Mouse (Mus musculus) cerebellum, postnatal 36 days (tissue): ENCODE measurements around the gene Adarb2.

ENCODE experiments used
- DNase-seq, 2 experiments: peaks; one replicate each; pipeline ENCODE4 v3.0.0; 2021 to 2022; ENCODE audit warnings: mixed read lengths in 2 of 2

Adarb2 gene

DNA sequence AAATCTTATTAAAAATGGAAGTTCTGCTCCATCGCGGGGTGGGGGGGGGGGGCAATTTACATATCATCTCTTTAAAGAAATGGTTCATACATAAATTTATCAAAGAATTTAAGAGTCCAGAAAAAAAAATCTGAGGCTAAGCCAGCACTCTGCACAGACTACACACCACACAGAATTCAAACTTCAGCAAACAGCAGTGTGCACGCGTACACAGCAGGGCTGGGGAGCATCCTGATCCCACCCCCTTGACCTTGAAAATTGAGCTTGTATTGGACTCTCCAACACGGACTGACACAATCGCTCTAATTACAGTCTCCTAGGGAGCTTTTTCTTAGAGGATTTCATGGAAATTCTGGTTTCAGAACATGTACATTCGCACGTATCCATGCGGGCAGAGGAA, 490.1 kb downstream of the Adarb2 start:
- DNase-seq = no peak

- no peak for DNase-seq
Measured at GRCm38 (mm10) chr13:8698451-8698850, 495.8 kb downstream of the Adarb2 start.

DNA sequence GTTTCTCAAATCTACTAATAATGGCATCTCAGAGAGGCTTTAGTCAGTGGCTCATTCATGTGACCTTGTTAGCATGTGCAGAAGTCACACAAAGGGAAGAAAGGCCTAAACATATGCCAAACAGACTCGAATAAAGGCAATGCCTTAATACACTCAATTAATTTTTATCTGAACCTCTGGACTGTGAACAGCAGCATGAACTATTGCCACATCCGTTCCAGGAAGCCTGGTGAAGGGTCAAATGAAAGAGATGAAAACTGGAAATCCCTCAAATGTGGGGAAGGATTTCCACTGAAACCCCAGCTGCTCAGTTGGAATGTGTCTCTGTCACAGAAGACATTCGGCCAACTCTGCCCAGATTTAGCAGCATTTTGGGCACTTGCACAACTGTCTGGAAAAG, 497.2 kb downstream of the Adarb2 start:
- DNase-seq = no peak

- DNase-seq = no peak
Measured at GRCm38 (mm10) chr13:8700981-8701380, 498.3 kb downstream of the Adarb2 start.

DNA sequence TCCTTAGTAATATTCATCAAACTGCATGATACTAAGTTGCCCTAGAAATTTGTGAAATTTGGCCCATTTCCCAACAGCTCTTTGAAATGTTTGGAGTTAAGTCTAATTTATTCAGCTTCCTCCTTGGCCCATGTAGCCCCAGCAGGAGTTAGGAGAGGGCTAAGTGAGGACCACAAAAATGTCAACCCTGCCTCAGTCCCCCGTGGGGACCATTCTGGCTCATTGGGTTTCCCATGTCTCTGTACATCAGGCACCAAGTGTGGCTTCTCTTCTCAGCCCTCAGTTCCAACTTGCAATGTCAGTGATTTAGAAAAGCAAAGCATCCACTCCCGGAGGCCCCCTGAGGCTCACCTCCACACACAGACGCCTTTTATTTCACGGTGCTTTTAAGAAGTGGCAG, 502.6 kb downstream of the Adarb2 start:
- no peak for DNase-seq

DNA sequence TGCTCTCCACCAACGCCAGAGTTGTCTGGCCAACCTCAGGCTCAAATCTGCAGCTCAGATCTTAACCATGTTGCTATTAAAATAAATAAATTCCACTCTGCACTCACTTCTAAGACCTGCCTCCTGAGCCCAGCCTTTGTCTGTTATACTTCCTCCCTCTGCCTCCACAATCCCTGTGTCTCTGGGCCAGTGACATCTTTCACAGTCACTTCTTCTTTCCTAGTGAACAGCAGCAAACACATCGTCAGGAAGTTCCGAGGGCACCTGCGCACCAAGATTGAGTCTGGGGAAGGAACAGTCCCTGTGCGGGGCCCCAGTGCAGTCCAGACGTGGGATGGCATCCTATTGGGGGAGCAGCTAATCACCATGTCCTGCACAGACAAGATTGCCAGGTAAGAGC, 510.7 kb downstream of the Adarb2 start:
- DNase-seq = no peak

- DNase-seq = no peak
Measured at GRCm38 (mm10) chr13:8729972-8730645, 527.4 kb downstream of the Adarb2 start.

GRCm38 (mm10) chr13:8737139-8737865, 534.6 kb downstream of the Adarb2 start:
- no peak for DNase-seq

- DNase-seq = no peak
Measured at GRCm38 (mm10) chr13:8742792-8743191, 540.1 kb downstream of the Adarb2 start.

- peak; percentile 6 to 13 for DNase-seq
Measured at GRCm38 (mm10) chr13:8744565-8744964, 541.9 kb downstream of the Adarb2 start.

DNA sequence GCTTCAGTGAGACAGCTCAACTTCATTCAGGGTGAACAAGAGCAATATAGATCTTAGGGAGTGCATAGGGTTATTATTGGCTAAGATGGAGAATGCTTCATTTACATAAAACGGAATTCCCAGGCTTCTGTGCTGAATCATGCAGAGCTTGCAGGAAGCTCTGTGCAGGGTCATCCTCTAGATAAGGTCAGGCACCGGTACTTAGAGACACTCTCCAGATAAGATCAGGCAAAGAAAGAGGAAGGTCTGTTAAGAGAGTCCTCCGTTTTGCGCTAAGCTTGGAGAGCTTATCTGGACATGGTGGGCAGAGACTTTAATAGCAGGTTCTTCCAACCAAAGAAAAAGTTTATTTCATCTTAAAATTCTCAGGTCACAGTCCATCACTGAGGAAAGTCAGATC, 542.9 kb downstream of the Adarb2 start:
- DNase-seq = no peak

GRCm38 (mm10) chr13:8749451-8749850, 546.8 kb downstream of the Adarb2 start:
- DNase-seq = no peak

DNA sequence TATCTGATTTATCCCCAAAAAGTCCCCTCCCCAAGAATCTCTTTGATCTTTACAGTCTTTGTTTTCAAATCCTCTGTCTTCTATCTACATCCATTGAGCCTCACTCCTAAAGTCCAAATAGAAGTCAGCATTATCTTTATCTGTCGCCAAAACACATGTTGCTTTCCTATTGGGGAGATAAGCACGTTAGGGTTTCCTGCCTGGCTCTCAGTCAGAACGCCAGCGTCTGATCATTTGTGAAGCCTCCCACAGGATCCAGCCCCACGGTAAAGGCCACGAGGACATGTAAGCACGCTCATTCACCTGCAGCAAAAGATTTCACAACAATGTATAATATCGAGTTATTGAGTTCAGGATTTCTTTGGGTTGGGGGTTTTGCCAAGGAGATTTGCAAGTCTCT, 558.3 kb downstream of the Adarb2 start:
- DNase-seq = no peak

- DNase-seq = no peak
Measured at GRCm38 (mm10) chr13:8769654-8770227, 567.1 kb downstream of the Adarb2 start.

- DNase-seq = no peak
Measured at GRCm38 (mm10) chr13:8770616-8771015, 568.0 kb downstream of the Adarb2 start.

- peak; percentile 35 to 40 for DNase-seq
Measured at GRCm38 (mm10) chr13:8780441-8780840, 577.8 kb downstream of the Adarb2 start.

- peak; percentile 49 to 51 for DNase-seq
Measured at GRCm38 (mm10) chr13:8782636-8783035, 580.0 kb downstream of the Adarb2 start.

- DNase-seq = no peak
Measured at GRCm38 (mm10) chr13:8783686-8784307, 581.1 kb downstream of the Adarb2 start.

DNA sequence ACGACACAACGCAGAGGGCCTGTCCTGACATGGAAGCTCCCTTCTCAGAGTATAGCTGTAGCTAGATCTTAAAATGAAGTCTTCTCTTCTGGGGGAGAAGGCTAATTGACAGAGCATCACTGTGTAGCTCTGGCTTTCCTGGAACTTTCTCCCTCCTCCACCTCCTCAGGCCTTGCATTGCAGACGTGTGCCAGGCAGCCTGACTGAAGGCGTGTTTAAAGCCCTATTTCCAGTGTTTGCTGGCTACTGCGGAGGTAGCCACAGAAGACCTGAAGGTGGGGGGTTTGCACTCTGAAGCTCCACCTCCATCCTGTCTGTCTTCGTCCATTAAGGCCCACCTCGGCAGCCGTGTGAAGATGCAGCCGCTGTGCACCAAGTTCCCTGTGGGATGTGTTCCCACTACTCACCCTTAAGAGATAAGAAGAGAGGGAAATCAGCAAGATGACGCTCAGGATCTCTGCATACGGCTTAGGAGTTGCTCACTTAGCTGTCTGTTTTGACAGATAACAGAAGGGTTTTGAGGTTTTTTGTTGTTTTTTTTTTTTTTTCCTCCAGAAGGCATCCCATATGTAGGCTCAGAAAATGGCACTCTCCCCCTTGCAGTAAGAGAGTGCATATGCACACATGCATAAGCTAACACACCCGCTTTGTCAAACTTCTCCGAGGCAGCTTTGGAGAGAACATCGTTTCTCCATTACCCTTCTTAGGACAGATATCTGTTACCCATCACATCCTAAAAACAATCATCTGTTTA, 581.8 kb downstream of the Adarb2 start:
- DNase-seq = no peak

- peak; percentile 55 to 62 for DNase-seq
Measured at GRCm38 (mm10) chr13:8785185-8785584, 582.5 kb downstream of the Adarb2 start.

- no peak for DNase-seq
Measured at GRCm38 (mm10) chr13:8793217-8793616, 590.6 kb downstream of the Adarb2 start.

- DNase-seq = no peak
Measured at GRCm38 (mm10) chr13:8800576-8800975, 597.9 kb downstream of the Adarb2 start.

DNA sequence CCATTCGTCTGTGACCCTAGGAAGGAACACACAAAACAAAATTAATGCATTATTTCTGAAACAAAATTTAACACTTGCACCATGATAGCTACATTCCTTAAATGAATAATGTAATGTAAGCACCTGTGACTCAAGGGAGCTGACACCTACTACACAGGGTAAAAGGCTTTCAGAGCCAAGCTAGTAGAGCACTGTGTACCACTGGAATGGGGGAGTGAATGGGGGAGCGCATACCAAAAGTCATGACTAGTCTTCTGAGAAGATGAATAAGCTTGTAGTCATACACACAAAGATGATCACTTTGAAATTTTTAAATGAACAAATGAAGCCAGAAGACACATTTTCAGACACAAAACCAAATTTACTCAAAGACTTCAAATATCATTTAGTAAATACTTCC, 603.3 kb downstream of the Adarb2 start:
- DNase-seq = no peak
